Mouse (Mus musculus): Measurements from ENCODE around the gene Snrnp70. TPM values are rescaled to one million over a fixed set of nuclear protein-coding genes. Genes with fewer than 3 reads are reported as not detected.

Gene Snrnp70
- polyA plus RNA-seq, 1 experiment from 2014 or later, result 148 TPM

GRCm38 (mm10) chr7:45356087-45356486 lies 39.5 kb downstream of the Snrnp70 start:
- peak; percentile 45 for ATAC-seq (replicated peaks; ENCODE audit: low FRiP score, low read depth)
- 26% methylated on average over 13 of the region's 13 CpGs for WGBS
- H3K4me1 ChIP-seq (replicated peaks; ENCODE audit: insufficient read depth, low read length), result no peaks in the 10 kb centered on the region
- H3K9ac ChIP-seq (ENCODE audit: low read depth, low read length), result no peak overlapping the region
- TF ChIP-seq CTCF (IDR thresholded peaks at IDR 0.05; ENCODE audit: low read depth), result no peak
- H3K27me3 ChIP-seq (ENCODE audit: insufficient read depth, low read length), result peaks cover 6% of the 10 kb centered on the region; the same call in 1 of the 2 replicates
- no peaks in the 10 kb centered on the region for H3K9me3 ChIP-seq (replicated peaks; ENCODE audit: low read length)
- no peak overlapping the region for H3K4me2 ChIP-seq (ENCODE audit: low read length)
- DNase-seq (ENCODE audit: low spot score), result no peak
- no peaks in the 10 kb centered on the region for H3K36me3 ChIP-seq (ENCODE audit: insufficient read depth, low read length)
- H3K4me3 ChIP-seq (replicated peaks; ENCODE audit: low read depth, low read length), result no peak overlapping the region
- no peak overlapping the region for H3K27ac ChIP-seq

- H3K36me3 ChIP-seq (ENCODE audit: insufficient read depth, low read length), result no peaks in the 10 kb centered on the region
- WGBS, result 74% methylated on average over 15 of the region's 15 CpGs
- H3K9ac ChIP-seq (ENCODE audit: low read depth, low read length), result no peak overlapping the region
- H3K27ac ChIP-seq, result no peak overlapping the region
- no peak overlapping the region for H3K4me2 ChIP-seq (ENCODE audit: low read length)
- no peak for DNase-seq (ENCODE audit: low spot score)
- no peaks in the 10 kb centered on the region for H3K4me1 ChIP-seq (replicated peaks; ENCODE audit: insufficient read depth, low read length)
- H3K9me3 ChIP-seq (replicated peaks; ENCODE audit: low read length), result no peaks in the 10 kb centered on the region
- TF ChIP-seq CTCF (IDR thresholded peaks at IDR 0.05; ENCODE audit: low read depth), result no peak
- peaks cover 6% of the 10 kb centered on the region; the same call in 1 of the 2 replicates for H3K27me3 ChIP-seq (ENCODE audit: insufficient read depth, low read length)
- H3K4me3 ChIP-seq (replicated peaks; ENCODE audit: low read depth, low read length), result no peak overlapping the region
- peak; percentile 18; the same call in 1 of the 2 replicates for ATAC-seq (replicated peaks; ENCODE audit: low FRiP score, low read depth)
Measured at GRCm38 (mm10) chr7:45355318-45356020, 40.1 kb downstream of the Snrnp70 start.

GRCm38 (mm10) chr7:45353041-45353440 lies 42.5 kb downstream of the Snrnp70 start:
- no peak for TF ChIP-seq CTCF (IDR thresholded peaks at IDR 0.05; ENCODE audit: low read depth)
- H3K27ac ChIP-seq, result no peak overlapping the region
- 22% methylated on average over 5 of the region's 5 CpGs for WGBS
- H3K4me1 ChIP-seq (replicated peaks; ENCODE audit: insufficient read depth, low read length), result no peaks in the 10 kb centered on the region
- no peaks in the 10 kb centered on the region for H3K36me3 ChIP-seq (ENCODE audit: insufficient read depth, low read length)
- no peaks in the 10 kb centered on the region for H3K27me3 ChIP-seq (ENCODE audit: insufficient read depth, low read length)
- ATAC-seq (replicated peaks; ENCODE audit: low FRiP score, low read depth) (no peak), DNase-seq (ENCODE audit: low spot score) (no peak)
- no peak overlapping the region for H3K4me3 ChIP-seq (replicated peaks; ENCODE audit: low read depth, low read length)
- H3K9me3 ChIP-seq (replicated peaks; ENCODE audit: low read length), result no peaks in the 10 kb centered on the region
- H3K9ac ChIP-seq (ENCODE audit: low read depth, low read length), result no peak overlapping the region
- H3K4me2 ChIP-seq (ENCODE audit: low read length), result no peak overlapping the region

- Histone ChIP-seq H3K9me3 (replicated peaks; ENCODE audit: low read length) (no peaks in the 10 kb centered on the region), H3K9ac (ENCODE audit: low read depth, low read length) (no peak overlapping the region), H3K4me2 (ENCODE audit: low read length) (no peak overlapping the region), H3K4me1 (replicated peaks; ENCODE audit: insufficient read depth, low read length) (no peaks in the 10 kb centered on the region), H3K27me3 (ENCODE audit: insufficient read depth, low read length) (no peaks in the 10 kb centered on the region), H3K36me3 (ENCODE audit: insufficient read depth, low read length) (no peaks in the 10 kb centered on the region), H3K4me3 (replicated peaks; ENCODE audit: low read depth, low read length) (no peak overlapping the region), H3K27ac (no peak overlapping the region)
- ATAC-seq (replicated peaks; ENCODE audit: low FRiP score, low read depth), result no peak
- no peak for DNase-seq (ENCODE audit: low spot score)
- TF ChIP-seq CTCF (IDR thresholded peaks at IDR 0.05; ENCODE audit: low read depth), result no peak
- 68% methylated on average over 13 of the region's 13 CpGs for WGBS
Measured at GRCm38 (mm10) chr7:45346905-45347304, 48.6 kb downstream of the Snrnp70 start.

GRCm38 (mm10) chr7:45343543-45343942 lies 52.0 kb downstream of the Snrnp70 start:
- no peak for ATAC-seq (replicated peaks; ENCODE audit: low FRiP score, low read depth)
- peaks cover 17% of the 10 kb centered on the region for H3K4me1 ChIP-seq (replicated peaks; ENCODE audit: insufficient read depth, low read length)
- no peak overlapping the region for H3K9ac ChIP-seq (ENCODE audit: low read depth, low read length)
- DNase-seq (ENCODE audit: low spot score), result no peak
- peak; percentile 53 for TF ChIP-seq CTCF (IDR thresholded peaks at IDR 0.05; ENCODE audit: low read depth)
- 27% methylated on average over 13 of the region's 13 CpGs for WGBS
- no peak overlapping the region for H3K4me2 ChIP-seq (ENCODE audit: low read length)
- H3K27ac ChIP-seq, result no peak overlapping the region
- H3K9me3 ChIP-seq (replicated peaks; ENCODE audit: low read length), result no peaks in the 10 kb centered on the region
- H3K27me3 ChIP-seq (ENCODE audit: insufficient read depth, low read length), result no peaks in the 10 kb centered on the region
- no peak overlapping the region for H3K4me3 ChIP-seq (replicated peaks; ENCODE audit: low read depth, low read length)
- no peaks in the 10 kb centered on the region for H3K36me3 ChIP-seq (ENCODE audit: insufficient read depth, low read length)

GRCm38 (mm10) chr7:45342081-45342480 lies 53.5 kb downstream of the Snrnp70 start:
- Histone ChIP-seq H3K4me2 (ENCODE audit: low read length) (no peak overlapping the region), H3K27me3 (ENCODE audit: insufficient read depth, low read length) (no peaks in the 10 kb centered on the region), H3K9ac (ENCODE audit: low read depth, low read length) (no peak overlapping the region), H3K9me3 (replicated peaks; ENCODE audit: low read length) (no peaks in the 10 kb centered on the region), H3K4me3 (replicated peaks; ENCODE audit: low read depth, low read length) (no peak overlapping the region), H3K36me3 (ENCODE audit: insufficient read depth, low read length) (no peaks in the 10 kb centered on the region), H3K27ac (no peak overlapping the region), H3K4me1 (replicated peaks; ENCODE audit: insufficient read depth, low read length) (peaks cover 25% of the 10 kb centered on the region)
- ATAC-seq (replicated peaks; ENCODE audit: low FRiP score, low read depth) (no peak), DNase-seq (ENCODE audit: low spot score) (no peak)
- WGBS, result 90% methylated on average over 11 of the region's 11 CpGs
- no peak for TF ChIP-seq CTCF (IDR thresholded peaks at IDR 0.05; ENCODE audit: low read depth)

Data from kidney, postnatal 0 days (tissue).